8 mouse cellular contexts compared by ENCODE assay signal in the genomic region with DNA sequence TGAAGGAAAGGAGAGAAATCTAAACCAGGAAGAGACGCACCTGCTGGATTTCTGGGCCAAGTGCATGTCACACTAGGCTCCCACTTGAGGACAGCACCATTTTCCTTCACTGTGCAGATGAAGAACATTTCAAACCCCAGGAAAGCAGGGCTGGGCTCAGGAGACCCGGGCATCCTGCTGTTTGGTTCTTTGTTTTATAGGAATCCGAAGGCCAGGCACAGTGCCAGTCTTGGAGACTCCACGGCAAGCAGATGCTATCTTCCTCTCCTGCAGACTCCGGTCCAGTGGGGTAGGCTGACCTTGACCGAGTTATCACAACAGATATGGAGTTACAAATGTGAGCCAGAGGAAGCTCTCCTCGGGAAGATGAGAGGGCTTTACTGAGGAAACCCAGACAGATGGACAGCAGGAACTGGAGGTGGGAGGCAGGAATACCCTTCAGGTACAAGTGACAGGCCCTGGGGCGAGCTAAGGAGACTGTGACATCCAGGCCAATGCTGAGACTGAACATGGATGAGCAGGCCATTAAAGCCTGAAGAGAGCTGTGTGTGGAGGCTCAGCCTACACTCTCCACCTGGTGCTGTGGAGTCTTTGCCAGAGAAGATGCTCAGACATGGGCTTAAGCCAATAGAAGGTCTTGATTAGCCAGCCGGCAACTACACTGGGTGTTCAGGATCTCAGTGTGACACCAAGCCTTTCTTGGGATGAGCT.
A peak's percentile ranks its signal among the peaks of the same experiment; 100 is the strongest.
DNase-seq lines count a peak whose midpoint lies in the region; ATAC-seq and TF ChIP-seq lines count a peak whose summit lies in the region.

No protein-coding gene starts in this region.

- peaks cover 10% of the 10 kb centered on the region; the same call in 1 of the 2 replicates for H3K4me1 ChIP-seq in forebrain, embryonic 11.5 days (replicated peaks; ENCODE audit: control insufficient read depth, insufficient read depth, low read length)
- peaks cover 31% of the 10 kb centered on the region for H3K4me1 ChIP-seq in midbrain, embryonic 14.5 days (ENCODE audit: control insufficient read depth, insufficient read depth, low read length)
- no peaks in the 10 kb centered on the region for H3K4me1 ChIP-seq in stomach, postnatal 0 days (replicated peaks; ENCODE audit: control insufficient read depth, insufficient read depth)

- H3K36me3 ChIP-seq in forebrain, embryonic 11.5 days (ENCODE audit: control insufficient read depth, insufficient read depth, low read length), result no peaks in the 10 kb centered on the region
- H3K36me3 ChIP-seq in midbrain, embryonic 14.5 days (ENCODE audit: control insufficient read depth, insufficient read depth, low read length), result no peaks in the 10 kb centered on the region
- H3K36me3 ChIP-seq in stomach, postnatal 0 days (ENCODE audit: control insufficient read depth, insufficient read depth, low read length), result no peaks in the 10 kb centered on the region

- peak overlapping the region; percentile 13; the same call in 1 of the 2 replicates for H3K27ac ChIP-seq in forebrain, embryonic 11.5 days (ENCODE audit: low read depth, low read length)
- peak overlapping the region; percentile 78; the same call in 1 of the 2 replicates for H3K27ac ChIP-seq in midbrain, embryonic 14.5 days (replicated peaks; ENCODE audit: low read depth, low read length)
- no peak overlapping the region for H3K27ac ChIP-seq in stomach, postnatal 0 days (replicated peaks)

- H3K4me3 ChIP-seq in forebrain, embryonic 11.5 days (ENCODE audit: low read depth, low read length), result no peak overlapping the region
- no peak overlapping the region for H3K4me3 ChIP-seq in midbrain, embryonic 14.5 days (replicated peaks; ENCODE audit: low read depth, low read length)
- H3K4me3 ChIP-seq in stomach, postnatal 0 days (ENCODE audit: low read depth, low read length), result no peak overlapping the region

- H3K9ac ChIP-seq in forebrain, embryonic 11.5 days (ENCODE audit: low read length), result no peak overlapping the region
- no peak overlapping the region for H3K9ac ChIP-seq in midbrain, embryonic 14.5 days (replicated peaks; ENCODE audit: low read length)
- no peak overlapping the region for H3K9ac ChIP-seq in stomach, postnatal 0 days (ENCODE audit: low read length)

- H3K4me2 ChIP-seq in forebrain, embryonic 11.5 days (ENCODE audit: low read depth, low read length, severe bottlenecking), result no peak overlapping the region
- H3K4me2 ChIP-seq in midbrain, embryonic 14.5 days (ENCODE audit: low read length), result no peak overlapping the region
- H3K4me2 ChIP-seq in stomach, postnatal 0 days (replicated peaks; ENCODE audit: low read depth), result no peak overlapping the region

- H3K27me3 ChIP-seq in forebrain, embryonic 11.5 days (ENCODE audit: control insufficient read depth, insufficient read depth, low read length), result peaks cover 22% of the 10 kb centered on the region
- no peaks in the 10 kb centered on the region for H3K27me3 ChIP-seq in midbrain, embryonic 14.5 days (ENCODE audit: control insufficient read depth, insufficient read depth, low read length)
- H3K27me3 ChIP-seq in stomach, postnatal 0 days (ENCODE audit: control insufficient read depth, insufficient read depth, low read length), result no peaks in the 10 kb centered on the region

- TF ChIP-seq CTCF in stomach, postnatal 0 days (IDR thresholded peaks at IDR 0.05; ENCODE audit: low read depth), result no peak

- no peak for TF ChIP-seq EP300 in stomach, postnatal 0 days (optimal IDR thresholded peaks at IDR 0.05)

- WGBS in forebrain, embryonic 11.5 days, result 60% methylated on average over 9 of the region's 9 CpGs
- WGBS in midbrain, embryonic 14.5 days, result 65% methylated on average over 9 of the region's 9 CpGs
- 57% methylated on average over 9 of the region's 9 CpGs for WGBS in stomach, postnatal 0 days

- no peaks in the 10 kb centered on the region for H3K9me3 ChIP-seq in forebrain, embryonic 11.5 days (ENCODE audit: control insufficient read depth, low read length)
- no peaks in the 10 kb centered on the region for H3K9me3 ChIP-seq in midbrain, embryonic 14.5 days (ENCODE audit: control insufficient read depth, low read length)
- H3K9me3 ChIP-seq in stomach, postnatal 0 days (ENCODE audit: control insufficient read depth, low read length), result no peaks in the 10 kb centered on the region

- no peak for ATAC-seq in forebrain, embryonic 11.5 days (replicated peaks; ENCODE audit: low FRiP score)
- no peak for ATAC-seq in midbrain, embryonic 14.5 days (ENCODE audit: low FRiP score, low TSS enrichment)
- ATAC-seq in stomach, postnatal 0 days (ENCODE audit: low FRiP score, low TSS enrichment), result no peak

- DNase-seq in kidney, adult 11 months, result peak; percentile 1
- DNase-seq in kidney, adult 9 months, result no peak
- peak; percentile 78 to 82 for DNase-seq in adrenal gland, adult (ENCODE audit: inconsistent age in 2 of 2, low spot score in 1 of 2)
- no peak for DNase-seq in forebrain, embryonic 11.5 days (ENCODE audit: low spot score)
- peak; percentile 56 for DNase-seq in midbrain, embryonic 14.5 days
- DNase-seq in embryo, embryonic 11 days, result no peak
- DNase-seq in thymus, postnatal 10 days (ENCODE audit: low spot score in 2 of 2), result no peak
- DNase-seq in stomach, postnatal 0 days (ENCODE audit: low spot score), result no peak

Comparison
In these comparisons a context has a peak if more than half of its experiments do, and no peak if none do; other contexts are left out.
1. DNase-seq: peak in kidney, adult 11 months (single experiment), adrenal gland, adult (2 of 2) and midbrain, embryonic 14.5 days (single experiment); none in kidney, adult 9 months (single experiment), forebrain, embryonic 11.5 days (single experiment), embryo, embryonic 11 days (single experiment), thymus, postnatal 10 days (0 of 2) and stomach, postnatal 0 days (single experiment).